Mouse (Mus musculus) kidney, embryonic 14.5 days (tissue): ENCODE measurements around the gene Camkk1. TPM values are rescaled to one million over a fixed set of nuclear protein-coding genes. Genes with fewer than 3 reads are reported as not detected.

Experiments
- ATAC-seq: fragments of 200-750 bp; cut with Nextera tagmentation; 2 replicates; pipeline ENCODE4 v1.8.0; 2017; ENCODE audit warnings: moderate number of reproducible peaks, mild to moderate bottlenecking, moderate TSS enrichment, moderate library complexity; ENCODE audit not compliant: low FRiP score, low TSS enrichment
- H3K27ac ChIP-seq: fragments of 300-500 bp; sonication (generic); 2 replicates; pipeline ENCODE4 v1.5.1; 2014; ENCODE audit warnings: low read depth, mild to moderate bottlenecking, low read length, moderate library complexity, mixed read lengths
- H3K27me3 ChIP-seq: fragments of 300-500 bp; sonication (generic); 2 replicates; pipeline ENCODE4 v1.6.1; 2014; ENCODE audit warnings: mild to moderate bottlenecking, low read length; ENCODE audit not compliant: control insufficient read depth, insufficient read depth
- H3K36me3 ChIP-seq: fragments of 300-500 bp; sonication (generic); 2 replicates; pipeline ENCODE4 v1.6.1; 2014; ENCODE audit warnings: low read length, mixed read lengths; ENCODE audit not compliant: control insufficient read depth, insufficient read depth
- H3K4me1 ChIP-seq: fragments of 300-500 bp; sonication (generic); 2 replicates; pipeline ENCODE4 v1.6.1; 2014; ENCODE audit warnings: low read length, mixed read lengths; ENCODE audit not compliant: control insufficient read depth, insufficient read depth
- H3K4me2 ChIP-seq: fragments of 300-500 bp; sonication (generic); replicated peaks from 2 replicates; pipeline ENCODE4 v1.6.1; 2014; ENCODE audit warnings: low read depth, mild to moderate bottlenecking, low read length
- H3K4me3 ChIP-seq: fragments of 300-500 bp; sonication (generic); 2 replicates; pipeline ENCODE4 v1.5.1; 2014; ENCODE audit warnings: mild to moderate bottlenecking, low read length
- H3K9ac ChIP-seq: fragments of 300-500 bp; sonication (generic); 2 replicates; pipeline ENCODE4 v1.6.1; 2014; ENCODE audit warnings: low read depth, mild to moderate bottlenecking, low read length, moderate library complexity
- H3K9me3 ChIP-seq: fragments of 300-500 bp; sonication (generic); 2 replicates; pipeline ENCODE4 v1.6.1; 2016; ENCODE audit warnings: low read length; ENCODE audit not compliant: control insufficient read depth
- WGBS: fragments of 180-500 bp; shearing (Covaris S2); extraction: QIAGEN DNeasy Blood & Tissue Kit; methylation state at CpG from one replicate; pipeline ENCODE4 v1.1.7; 2014; 5-methylcytosine and 5-hydroxymethylcytosine counted together
- polyA plus RNA-seq: library from polyadenylated mRNA; unstranded; fragments of >200 nt; fragmentation: Nextera tagmentation; extraction: Ambion mirVana; gene quantifications from 2 replicates; pipeline ENCODE4 v1.2.1, GENCODE M21; 2014

Camkk1 gene
- polyA plus RNA-seq, 1 experiment from 2014 or later: 2.8 TPM

DNA sequence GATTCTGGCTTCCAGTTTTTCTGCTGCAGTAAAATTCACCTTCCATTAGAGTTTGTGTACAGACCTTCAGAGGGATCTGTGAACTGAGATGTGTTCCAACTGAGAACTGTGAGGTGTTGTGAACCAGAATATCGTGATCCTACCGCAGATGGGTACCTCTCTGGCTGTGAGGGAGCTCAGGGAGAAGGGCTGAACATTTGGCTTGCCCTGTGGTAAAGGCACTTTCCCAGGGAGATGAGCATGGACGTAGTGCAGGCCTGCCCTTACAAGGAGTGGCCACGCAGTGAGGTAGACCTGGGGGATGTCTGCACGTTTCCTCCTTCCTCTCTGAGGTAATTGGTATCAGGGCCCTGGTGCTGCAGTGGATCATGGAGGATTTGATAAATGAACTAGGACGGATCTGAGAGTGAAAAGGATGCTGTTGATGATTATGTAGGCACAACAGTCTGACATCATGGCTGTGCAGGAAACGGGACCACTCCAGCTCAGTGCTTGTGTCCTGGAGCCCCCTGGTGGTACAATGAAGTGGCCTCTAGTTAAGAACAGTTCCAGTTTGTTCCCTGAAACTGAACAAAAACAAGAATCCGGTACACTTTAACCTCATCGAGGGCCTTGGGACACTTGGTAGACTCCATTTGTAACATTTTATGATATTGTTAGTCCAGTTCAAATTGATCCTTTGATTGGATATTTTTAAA is 20.4 kb downstream of the Camkk1 start:
- no peak overlapping the region for H3K9ac ChIP-seq
- H3K4me1 ChIP-seq: peaks cover 5% of the 10 kb centered on the region; the same call in 1 of the 2 replicates
- H3K27me3 ChIP-seq: no peaks in the 10 kb centered on the region
- H3K4me2 ChIP-seq: no peak overlapping the region
- 58% methylated on average over 9 of the region's 9 CpGs for WGBS
- H3K9me3 ChIP-seq: no peaks in the 10 kb centered on the region
- peaks cover 2% of the 10 kb centered on the region for H3K36me3 ChIP-seq
- no peak overlapping the region for H3K27ac ChIP-seq
- ATAC-seq: peak; percentile 68
- H3K4me3 ChIP-seq: no peak overlapping the region

DNA sequence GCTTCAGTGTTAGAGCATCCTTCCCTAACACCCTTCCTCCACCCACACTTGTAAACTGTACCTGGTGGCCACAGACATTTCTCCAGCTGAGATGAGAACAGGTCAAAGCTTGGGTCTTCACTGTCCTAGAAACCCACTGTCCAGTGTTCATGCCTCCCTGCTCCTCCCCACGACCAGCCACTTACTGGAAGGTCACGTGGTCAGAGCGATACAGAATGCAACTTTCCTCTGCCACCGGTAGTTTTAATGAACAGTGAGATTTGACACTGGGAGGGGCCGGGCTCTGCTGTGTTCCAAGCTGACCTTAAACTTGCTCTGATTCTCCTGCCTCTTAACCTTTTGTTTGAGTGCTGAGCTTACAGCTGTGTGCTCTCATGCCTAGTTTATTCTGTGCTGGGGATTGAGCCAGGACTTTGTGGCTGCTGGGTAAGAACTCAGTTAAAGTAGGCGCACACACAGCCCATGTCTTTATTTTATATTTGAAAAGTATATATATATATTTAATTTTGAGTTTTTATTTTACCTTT is 25.5 kb downstream of the Camkk1 start:
- Histone ChIP-seq H3K4me3 (no peak overlapping the region), H3K4me2 (no peak overlapping the region), H3K9ac (no peak overlapping the region), H3K27ac (no peak overlapping the region), H3K9me3 (no peaks in the 10 kb centered on the region), H3K36me3 (peaks cover 2% of the 10 kb centered on the region; the same call in 1 of the 2 replicates), H3K27me3 (no peaks in the 10 kb centered on the region), H3K4me1 (peaks cover 18% of the 10 kb centered on the region; the same call in 1 of the 2 replicates)
- ATAC-seq: no peak
- 26% methylated on average over 6 of the region's 6 CpGs for WGBS

DNA sequence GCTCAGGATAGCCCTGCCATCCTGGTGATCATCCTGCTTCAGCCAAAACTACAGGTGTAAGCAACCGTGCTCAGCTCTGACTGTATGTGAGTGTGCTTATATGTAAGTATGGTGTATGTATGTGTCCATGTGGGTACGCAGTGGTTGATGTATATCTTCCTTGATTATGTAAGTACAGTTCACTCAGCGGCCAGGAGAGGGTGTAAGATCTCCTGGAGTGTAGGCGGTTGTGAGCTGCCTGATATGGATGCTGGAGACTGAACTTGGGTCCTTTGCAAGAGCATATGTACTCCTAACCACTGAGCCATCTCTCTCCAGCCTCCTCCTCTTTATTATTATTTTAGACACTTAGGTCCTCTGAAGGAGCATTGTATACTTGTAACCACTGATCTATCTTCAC is 26.0 kb downstream of the Camkk1 start:
- Histone ChIP-seq H3K9me3 (no peaks in the 10 kb centered on the region), H3K27me3 (no peaks in the 10 kb centered on the region), H3K4me1 (peaks cover 18% of the 10 kb centered on the region; the same call in 1 of the 2 replicates), H3K36me3 (peaks cover 2% of the 10 kb centered on the region), H3K4me3 (no peak overlapping the region), H3K27ac (no peak overlapping the region), H3K4me2 (no peak overlapping the region), H3K9ac (no peak overlapping the region)
- WGBS: 79% methylated on average over 4 of the region's 4 CpGs
- no peak for ATAC-seq

DNA sequence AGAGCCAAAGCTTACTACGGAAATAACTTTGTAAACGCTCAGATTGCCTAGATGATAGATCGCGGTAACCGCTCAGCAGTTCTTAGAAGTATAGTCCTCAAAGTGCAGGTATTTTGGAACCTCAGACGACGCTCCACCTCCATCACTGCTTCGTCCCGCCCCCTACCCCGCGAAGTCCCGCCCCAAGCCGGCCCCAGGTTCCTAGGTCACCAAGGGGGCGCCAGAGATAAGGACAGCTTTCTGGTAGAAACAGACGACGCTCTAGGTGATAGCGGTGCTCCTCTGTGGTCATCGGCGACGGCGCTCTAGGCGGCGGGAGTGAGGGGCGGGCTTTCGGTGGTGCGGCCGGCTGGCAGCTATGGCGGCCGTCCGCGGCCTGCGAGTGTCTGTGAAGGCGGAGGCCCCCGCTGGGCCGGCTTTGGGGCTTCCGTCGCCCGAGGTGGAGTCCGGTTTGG is 28.8 kb downstream of the Camkk1 start, which contains the start of gene Ncbp3:
Gene Ncbp3, plus strand, starts transcription at position 242 of the 455 bp plus-strand sequence.
- Histone ChIP-seq H3K9me3 (no peaks in the 10 kb centered on the region), H3K4me3 (peak within 1 kb of the TSS; percentile 61), H3K4me1 (peaks cover 18% of the 10 kb centered on the region; the same call in 1 of the 2 replicates), H3K4me2 (peak within 1 kb of the TSS; percentile 62), H3K36me3 (peaks cover 23% of the 10 kb centered on the region), H3K27ac (peak within 1 kb of the TSS; percentile 73), H3K9ac (peak within 1 kb of the TSS; percentile 84), H3K27me3 (no peaks in the 10 kb centered on the region)
- ATAC-seq: peak; percentile 96
- WGBS: 1% methylated on average over 39 of the region's 39 CpGs

DNA sequence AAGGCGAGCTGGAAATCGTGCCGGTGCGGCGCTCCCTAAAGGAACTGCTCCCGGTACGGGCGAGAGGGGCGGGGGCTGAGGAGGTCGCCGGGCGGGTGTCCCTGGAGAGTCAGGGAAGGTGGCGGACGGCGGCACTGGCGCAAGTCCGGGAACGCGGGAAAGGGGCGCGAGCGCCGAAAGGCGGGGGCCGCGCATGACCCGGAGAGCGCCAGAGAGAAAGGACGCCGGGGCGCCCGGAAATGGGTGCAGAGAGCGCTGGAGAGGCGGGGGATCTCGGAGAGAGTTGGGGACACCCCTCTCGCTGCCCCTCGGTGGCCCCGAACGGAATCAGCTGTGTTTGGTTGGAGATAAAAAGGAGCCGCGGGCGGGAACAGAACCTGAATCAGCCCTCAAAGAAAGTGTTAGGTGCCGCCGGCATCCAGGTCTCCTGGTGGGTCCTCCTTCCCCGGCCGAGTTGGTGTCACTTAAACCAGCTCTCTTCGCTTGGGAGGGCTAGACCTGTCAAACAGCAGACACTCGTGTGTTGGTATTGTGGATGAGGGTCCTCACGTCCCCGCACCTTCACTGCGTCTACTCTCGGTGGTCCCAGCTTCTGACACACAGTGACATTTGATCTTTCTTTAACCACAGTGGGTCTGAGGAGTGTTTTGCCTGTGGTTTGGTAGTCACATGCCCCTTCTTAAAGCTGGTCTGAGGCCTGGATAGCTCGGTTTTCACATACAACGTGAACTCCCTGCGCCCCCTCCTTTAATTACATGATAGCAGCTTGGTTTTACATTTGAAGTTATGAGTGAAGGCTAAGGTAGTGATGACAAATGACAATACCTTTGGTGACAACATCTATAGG is 29.4 kb downstream of the Camkk1 start:
- H3K4me3 ChIP-seq: peak overlapping the region; percentile 61
- H3K4me1 ChIP-seq: peaks cover 18% of the 10 kb centered on the region; the same call in 1 of the 2 replicates
- peak; percentile 61 for ATAC-seq
- WGBS: 2% methylated on average over 55 of the region's 55 CpGs
- H3K4me2 ChIP-seq: peak overlapping the region; percentile 62
- H3K9ac ChIP-seq: peak overlapping the region; percentile 84
- peak overlapping the region; percentile 73 for H3K27ac ChIP-seq
- peaks cover 29% of the 10 kb centered on the region for H3K36me3 ChIP-seq
- no peaks in the 10 kb centered on the region for H3K9me3 ChIP-seq
- H3K27me3 ChIP-seq: no peaks in the 10 kb centered on the region

DNA sequence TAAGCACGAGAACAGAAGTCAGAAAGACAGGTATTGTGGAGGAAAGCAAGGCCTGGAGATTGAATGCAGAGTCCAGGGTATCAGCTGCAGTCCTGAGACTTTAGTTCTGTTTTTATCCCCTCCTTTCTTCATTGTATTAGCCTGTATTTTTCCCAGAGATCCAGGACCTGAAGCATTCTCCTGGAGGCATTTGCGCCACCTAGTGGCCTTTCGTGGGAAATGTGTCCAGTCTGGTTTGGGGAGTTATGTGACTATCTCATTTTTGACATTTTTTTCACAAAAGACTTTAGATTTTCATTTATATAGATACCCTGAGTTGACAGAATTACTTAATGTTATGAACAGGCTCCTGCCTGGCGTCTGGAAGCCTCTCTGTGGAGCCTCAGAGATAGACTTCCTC is 30.5 kb downstream of the Camkk1 start:
- WGBS: 2% methylated on average over 4 of the region's 4 CpGs
- peaks cover 40% of the 10 kb centered on the region for H3K36me3 ChIP-seq
- H3K27ac ChIP-seq: no peak overlapping the region
- H3K4me1 ChIP-seq: peaks cover 12% of the 10 kb centered on the region; the same call in 1 of the 2 replicates
- no peaks in the 10 kb centered on the region for H3K9me3 ChIP-seq
- H3K4me3 ChIP-seq: peak overlapping the region; percentile 61; the same call in 1 of the 2 replicates
- H3K27me3 ChIP-seq: no peaks in the 10 kb centered on the region
- H3K9ac ChIP-seq: no peak overlapping the region
- H3K4me2 ChIP-seq: peak overlapping the region; percentile 62; the same call in 1 of the 2 replicates
- ATAC-seq: no peak

DNA sequence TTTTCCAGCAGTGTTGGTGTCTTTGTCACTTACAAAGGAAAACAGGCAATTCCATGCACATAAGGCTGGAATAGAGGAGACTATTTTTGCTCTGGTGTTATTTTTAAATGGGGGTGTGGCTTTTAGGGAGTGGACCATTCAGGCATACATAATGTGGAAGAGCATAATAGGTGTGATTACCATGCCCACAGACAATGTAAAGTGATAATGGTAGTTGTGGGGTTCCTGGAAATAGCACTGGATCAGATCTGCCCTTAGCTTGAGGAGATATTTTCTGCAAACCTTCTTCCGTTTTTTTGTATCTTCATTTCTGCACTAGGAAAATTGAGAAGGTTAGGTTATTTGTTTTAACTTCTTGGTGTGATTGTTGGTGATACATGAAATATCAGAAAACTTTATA is 34.0 kb downstream of the Camkk1 start:
- WGBS: 90% methylated on average over 1 of the region's 1 CpGs
- Histone ChIP-seq H3K9ac (no peak overlapping the region), H3K4me2 (no peak overlapping the region), H3K9me3 (no peaks in the 10 kb centered on the region), H3K27me3 (no peaks in the 10 kb centered on the region), H3K27ac (no peak overlapping the region), H3K4me1 (peaks cover 8% of the 10 kb centered on the region; the same call in 1 of the 2 replicates), H3K4me3 (no peak overlapping the region), H3K36me3 (peaks cover 71% of the 10 kb centered on the region)
- no peak for ATAC-seq

DNA sequence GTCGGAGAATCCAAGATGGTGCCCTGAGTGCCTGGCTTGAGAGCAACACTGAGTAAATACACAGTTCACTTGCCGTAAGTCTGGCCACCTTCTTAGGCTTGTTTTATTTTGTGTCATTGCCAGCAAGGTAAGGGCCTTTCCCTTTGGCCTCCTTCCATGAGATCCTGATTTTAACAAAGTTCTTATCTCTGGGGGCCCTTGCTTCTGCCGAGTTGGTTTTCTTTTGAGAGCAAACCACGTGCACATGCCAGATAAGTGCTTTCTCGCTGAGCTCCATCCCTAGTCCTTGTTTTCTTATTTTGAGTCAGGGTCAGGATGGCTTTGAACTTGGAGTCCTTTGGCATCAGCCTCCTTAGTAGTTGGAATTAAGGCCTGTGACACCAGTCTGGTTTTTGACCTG is 38.9 kb downstream of the Camkk1 start:
- H3K27ac ChIP-seq: no peak overlapping the region
- ATAC-seq: no peak
- no peak overlapping the region for H3K4me2 ChIP-seq
- no peak overlapping the region for H3K4me3 ChIP-seq
- H3K36me3 ChIP-seq: peaks cover 69% of the 10 kb centered on the region
- WGBS: 92% methylated on average over 5 of the region's 5 CpGs
- no peaks in the 10 kb centered on the region for H3K27me3 ChIP-seq
- no peaks in the 10 kb centered on the region for H3K4me1 ChIP-seq
- H3K9ac ChIP-seq: no peak overlapping the region
- no peaks in the 10 kb centered on the region for H3K9me3 ChIP-seq
